Mouse (Mus musculus): ENCODE measurements at regions not wholly inside any gene's neighbourhood (a gene's known extent, or its start where the extent isn't known, plus 50 kb on each side); places are given as distances from the start of the nearest gene placed in this dataset.

GRCm38 (mm10) chr1:77567657-77568056 lies 52.8 kb upstream of the Epha4 start:
- DNase-seq (ENCODE audit: low read depth, low spot score): no peak

Measured in c-Kit-negative CD71-positive TER-119-positive erythroid progenitor cells, embryonic 14.5 days (primary cell).